Mouse (Mus musculus) midbrain, postnatal 0 days (tissue): ENCODE results near the gene Hunk. TPM values are rescaled to one million over a fixed set of nuclear protein-coding genes. Genes with fewer than 3 reads are reported as not detected.

Experiments
- ATAC-seq: fragments of 200-750 bp; cut with Nextera tagmentation; 2 replicates; pipeline ENCODE4 v1.8.0; 2017; ENCODE audit warnings: moderate number of reproducible peaks, mild to moderate bottlenecking, moderate TSS enrichment, moderate library complexity; ENCODE audit not compliant: low FRiP score
- DNase-seq: peaks from one replicate; pipeline ENCODE4 v3.0.0-alpha.2; 2015; ENCODE audit warnings: low spot score
- H3K27ac ChIP-seq: fragments of 300-500 bp; sonication (generic); 2 replicates; pipeline ENCODE4 v1.5.1; 2014; ENCODE audit warnings: low read depth, mild to moderate bottlenecking, low read length, mixed read lengths
- H3K27me3 ChIP-seq: fragments of 300-500 bp; sonication (generic); 2 replicates; pipeline ENCODE4 v1.6.1; 2014; ENCODE audit warnings: low read length, control low read depth, mixed read lengths; ENCODE audit not compliant: insufficient read depth
- H3K36me3 ChIP-seq: fragments of 300-500 bp; sonication (generic); 2 replicates; pipeline ENCODE4 v1.6.1; 2014; ENCODE audit warnings: low read length, control low read depth, mixed read lengths; ENCODE audit not compliant: insufficient read depth
- H3K4me1 ChIP-seq: fragments of 300-500 bp; sonication (generic); 2 replicates; pipeline ENCODE4 v1.6.1; 2014; ENCODE audit warnings: mild to moderate bottlenecking, control low read depth, antibody characterized with exemption, low read length, mixed read lengths; ENCODE audit not compliant: insufficient read depth
- H3K4me2 ChIP-seq: fragments of 300-500 bp; sonication (generic); 2 replicates; pipeline ENCODE4 v1.6.1; 2014; ENCODE audit warnings: low read depth, mild to moderate bottlenecking, low read length, mixed read lengths; ENCODE audit not compliant: poor library complexity, severe bottlenecking
- H3K4me3 ChIP-seq: fragments of 300-500 bp; sonication (generic); 2 replicates; pipeline ENCODE4 v1.5.1; 2014; ENCODE audit warnings: low read depth, mild to moderate bottlenecking, low read length, moderate library complexity
- H3K9ac ChIP-seq: fragments of 300-500 bp; sonication (generic); replicated peaks from 2 replicates; pipeline ENCODE4 v1.6.1; 2014; ENCODE audit warnings: mild to moderate bottlenecking, low read length, moderate library complexity, mixed read lengths; ENCODE audit not compliant: poor library complexity, severe bottlenecking
- H3K9me3 ChIP-seq: fragments of 300-500 bp; sonication (generic); 2 replicates; pipeline ENCODE4 v1.6.1; 2016; ENCODE audit warnings: low read length, control low read depth
- CTCF ChIP-seq: IDR thresholded peaks from 2 replicates; pipeline ENCODE4 v1.5.1; 2016; ENCODE audit warnings: antibody characterized with exemption, mild to moderate bottlenecking
- WGBS: fragments of 180-500 bp; shearing (Covaris S2); extraction: QIAGEN DNeasy Blood & Tissue Kit; methylation state at CpG from one replicate; pipeline ENCODE4 v1.1.7; 2014; 5-methylcytosine and 5-hydroxymethylcytosine counted together
- polyA plus RNA-seq: library from polyadenylated mRNA; unstranded; fragments of >200 nt; fragmentation: Nextera tagmentation; extraction: Ambion mirVana; gene quantifications from 2 replicates; pipeline ENCODE4 v1.2.1, GENCODE M21; 2015
- total RNA-seq: library from RNA; depleted of rRNA; stranded (reverse); fragments of >200 nt; gene quantifications from 2 replicates; pipeline ENCODE4 v1.2.3, GENCODE M21; 2014; rRNA removed

Gene Hunk
- total and polyA plus RNA-seq, 2 experiments from 2014 or later, result 3.9 to 12.8 TPM

DNA sequence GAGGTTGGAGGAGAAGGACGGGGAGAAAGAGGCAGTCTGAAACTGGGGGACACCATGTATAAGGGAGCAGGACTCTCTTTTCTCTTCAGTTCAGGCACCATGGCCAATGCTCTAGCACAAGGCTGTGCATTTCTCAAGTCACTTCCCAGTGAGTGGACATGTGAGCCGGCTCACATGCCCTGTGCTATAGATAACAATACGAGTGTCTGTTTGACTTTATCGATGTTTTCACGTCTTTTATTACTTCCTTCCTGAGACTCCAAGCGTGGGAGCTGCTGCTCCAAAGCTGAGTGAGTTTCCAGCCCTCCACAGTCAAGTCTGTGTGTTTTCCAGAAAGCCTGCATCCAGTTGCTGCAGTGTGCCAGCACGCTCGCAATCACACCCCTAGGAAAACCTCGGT, 158.4 kb downstream of the Hunk start:
- H3K4me1 ChIP-seq, result no peaks in the 10 kb centered on the region
- no peaks in the 10 kb centered on the region for H3K27me3 ChIP-seq
- no peak overlapping the region for H3K4me3 ChIP-seq
- DNase-seq, result no peak
- no peak for TF ChIP-seq CTCF
- H3K9me3 ChIP-seq, result no peaks in the 10 kb centered on the region
- ATAC-seq, result no peak
- 80% methylated on average over 9 of the region's 9 CpGs for WGBS
- no peak overlapping the region for H3K27ac ChIP-seq
- no peak overlapping the region for H3K9ac ChIP-seq
- H3K4me2 ChIP-seq, result no peak overlapping the region
- no peaks in the 10 kb centered on the region for H3K36me3 ChIP-seq

DNA sequence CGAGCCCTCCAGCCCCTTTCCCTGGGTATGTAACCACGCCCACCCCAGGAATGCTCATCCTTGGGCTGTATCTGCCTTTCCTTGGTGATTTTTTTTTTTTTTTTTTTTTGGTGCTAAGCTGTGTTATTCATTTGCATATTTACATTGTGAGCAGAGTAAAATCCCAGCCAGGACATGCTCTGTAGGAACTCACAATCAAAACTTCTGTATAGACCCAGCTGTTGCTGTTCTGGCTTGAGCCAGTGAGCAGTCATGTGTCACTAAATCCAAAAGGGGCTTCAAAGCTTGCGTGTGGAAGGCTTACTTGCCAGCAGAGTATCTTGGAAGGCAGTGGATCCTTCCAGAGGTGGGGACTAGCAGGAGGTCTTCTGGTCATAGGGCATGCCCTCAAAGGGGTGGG, 159.7 kb downstream of the Hunk start:
- H3K4me1 ChIP-seq, result no peaks in the 10 kb centered on the region
- H3K27me3 ChIP-seq, result no peaks in the 10 kb centered on the region
- TF ChIP-seq CTCF, result no peak
- DNase-seq (no peak), ATAC-seq (peak; percentile 27; the same call in 1 of the 2 replicates)
- H3K27ac ChIP-seq, result no peak overlapping the region
- no peak overlapping the region for H3K4me2 ChIP-seq
- H3K4me3 ChIP-seq, result no peak overlapping the region
- no peak overlapping the region for H3K9ac ChIP-seq
- 25% methylated on average over 3 of the region's 3 CpGs for WGBS
- no peaks in the 10 kb centered on the region for H3K9me3 ChIP-seq
- H3K36me3 ChIP-seq, result no peaks in the 10 kb centered on the region

DNA sequence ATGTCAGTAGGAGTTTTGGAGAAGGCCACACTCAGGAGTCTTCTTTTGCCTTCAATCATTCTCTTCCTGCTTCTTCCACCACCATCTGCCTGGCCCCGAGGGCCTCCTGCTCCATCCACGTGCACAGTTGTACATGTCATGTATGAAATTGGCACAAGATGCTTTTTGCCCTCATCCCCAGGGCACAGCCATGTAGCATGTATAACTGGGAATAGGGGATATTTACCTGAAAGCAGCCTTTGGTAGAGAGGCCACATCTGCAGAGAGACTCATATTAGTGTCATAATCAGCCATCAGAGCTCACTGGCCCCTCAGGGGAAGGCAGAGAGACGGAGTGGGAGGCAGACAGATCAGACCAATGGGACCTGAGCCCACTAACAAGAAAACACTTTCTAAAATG, 160.8 kb downstream of the Hunk start:
- Histone ChIP-seq H3K4me2 (no peak overlapping the region), H3K27me3 (no peaks in the 10 kb centered on the region), H3K9ac (no peak overlapping the region), H3K27ac (no peak overlapping the region), H3K4me1 (no peaks in the 10 kb centered on the region), H3K9me3 (no peaks in the 10 kb centered on the region), H3K4me3 (no peak overlapping the region), H3K36me3 (no peaks in the 10 kb centered on the region)
- no peak for TF ChIP-seq CTCF
- 83% methylated on average over 3 of the region's 3 CpGs for WGBS
- DNase-seq (no peak), ATAC-seq (no peak)

DNA sequence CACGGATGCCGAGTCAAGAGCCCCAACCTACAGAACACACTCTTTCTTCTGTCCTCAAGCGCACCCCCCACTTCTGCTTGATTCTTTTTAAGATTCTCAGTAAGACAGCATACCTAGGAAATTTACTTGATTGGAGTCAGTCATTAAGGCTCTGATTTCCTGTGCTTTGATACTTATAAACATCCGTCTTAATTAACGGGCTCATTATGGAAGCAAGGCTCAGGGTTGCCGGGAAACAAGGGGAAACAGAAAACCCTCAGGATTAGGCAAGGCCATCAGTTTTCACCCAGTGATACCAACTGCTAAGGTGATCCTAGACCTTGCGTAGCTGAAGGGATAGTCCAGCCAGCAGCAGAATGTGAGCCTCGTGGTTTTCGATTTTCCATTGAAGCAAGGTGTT, 162.2 kb downstream of the Hunk start:
- no peak for ATAC-seq

More for the DNA sequence above, 162.2 kb downstream of the Hunk start:
- DNase-seq, result no peak
- Histone ChIP-seq H3K4me3 (no peak overlapping the region), H3K36me3 (no peaks in the 10 kb centered on the region), H3K9me3 (no peaks in the 10 kb centered on the region), H3K4me2 (no peak overlapping the region), H3K27ac (no peak overlapping the region), H3K27me3 (no peaks in the 10 kb centered on the region), H3K9ac (no peak overlapping the region), H3K4me1 (no peaks in the 10 kb centered on the region)
- WGBS, result 74% methylated on average over 9 of the region's 9 CpGs
- no peak for TF ChIP-seq CTCF

Other genes starting within 250 kb of the Hunk start
- 26.3 and 26.9 TPM in 2 replicates for gene Tiam1, start 242.2 kb upstream of the Hunk start, total RNA-seq
- gene Tiam1, start 242.2 kb upstream of the Hunk start, polyA plus RNA-seq, result 15.5 and 17.6 TPM in 2 replicates
- gene Sod1, start 165.3 kb upstream of the Hunk start, total RNA-seq, result 175 and 183 TPM in 2 replicates
- gene Sod1, start 165.3 kb upstream of the Hunk start, polyA plus RNA-seq, result 1,236 and 1,259 TPM in 2 replicates
- 10.7 and 25.5 TPM in 2 replicates for gene Scaf4, start 101.5 kb upstream of the Hunk start, total RNA-seq
- 16.9 and 17.9 TPM in 2 replicates for gene Scaf4, start 101.5 kb upstream of the Hunk start, polyA plus RNA-seq